Mouse (Mus musculus) cerebellum, adult 2 months (tissue): ENCODE data around the gene Kcnh8.

Source experiments
- CTCF ChIP-seq: fragments of 200-500 bp; IDR thresholded peaks from 2 replicates; pipeline ENCODE4 v1.5.1; 2011; ENCODE audit warnings: low read depth, mild to moderate bottlenecking, control low read depth, low read length, moderate library complexity, borderline replicate concordance; ENCODE audit not compliant: insufficient read depth
- POLR2A ChIP-seq: fragments of 200-500 bp; IDR thresholded peaks from 2 replicates; pipeline ENCODE4 v1.6.1; 2011; ENCODE audit warnings: low read length, control low read depth, borderline replicate concordance; ENCODE audit not compliant: insufficient read depth

DNA sequence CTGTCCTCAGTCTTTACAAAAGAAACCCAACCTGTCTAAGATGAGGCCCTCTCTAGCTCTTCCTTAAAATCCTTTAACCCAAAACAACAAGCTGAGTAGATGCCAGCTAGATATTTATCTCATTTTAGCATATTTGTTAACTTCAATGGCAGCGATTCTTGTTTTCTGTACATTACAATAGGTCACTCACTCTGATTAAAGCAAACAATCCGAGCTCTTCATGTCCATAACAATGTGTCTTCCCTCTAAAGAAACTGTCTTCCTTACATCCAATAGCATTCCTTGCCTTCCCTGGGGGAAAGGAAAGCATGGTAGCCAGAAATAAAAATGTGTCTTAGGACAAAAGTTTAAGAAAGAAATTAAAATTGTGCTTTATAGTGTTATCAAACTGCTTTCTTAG is 126.3 kb downstream of the Kcnh8 start:
- TF ChIP-seq POLR2A (no peak), CTCF (no peak)
